Mouse (Mus musculus): Measurements from ENCODE around the gene Olfr211.
"Not testable (repeated sequence)": the region's sequence is repeated elsewhere in the genome, so short reads cannot be mapped to it uniquely, and the experiment has no call there.

- TF ChIP-seq GATA1, TAL1 (IDR thresholded peaks at IDR 0.05; ENCODE audit: low read length): not testable (repeated sequence)
Observed at GRCm38 (mm10) chr6:116506302-116507003, 17.6 kb downstream of the Olfr211 start, which contains the start of gene Olfr212.

Data from erythroblast, embryonic 14.5 days (primary cell).